Mouse (Mus musculus): Measurements from ENCODE around the gene Csrnp3. TPM values are rescaled to one million over a fixed set of nuclear protein-coding genes. Genes with fewer than 3 reads are reported as not detected.
"Not testable (repeated sequence)": the region's sequence is repeated elsewhere in the genome, so short reads cannot be mapped to it uniquely, and the experiment has no call there.

The Csrnp3 gene
- polyA plus RNA-seq (2012; rRNA removed) = 29.1 and 30.1 TPM in 2 replicates

- peak; percentile 81 to 88 for DNase-seq (ENCODE audit: extremely low spot score in 1 of 2, low spot score in 1 of 2)
Observed at GRCm38 (mm10) chr2:65845551-65845950, at the start of gene Csrnp3. Gene Csrnp3, plus strand, starts transcription at chr2:65845767.

- no peak for DNase-seq (ENCODE audit: extremely low spot score in 1 of 2, low spot score in 1 of 2)
Observed at GRCm38 (mm10) chr2:65801054-65801709, 44.4 kb upstream of the Csrnp3 start.

GRCm38 (mm10) chr2:65806556-65806955 lies 39.0 kb upstream of the Csrnp3 start:
- no peak for DNase-seq (ENCODE audit: extremely low spot score in 1 of 2, low spot score in 1 of 2)

GRCm38 (mm10) chr2:65811203-65811602 lies 34.4 kb upstream of the Csrnp3 start:
- DNase-seq (ENCODE audit: extremely low spot score in 1 of 2, low spot score in 1 of 2) = not testable (repeated sequence)

GRCm38 (mm10) chr2:65818080-65818796 lies 27.3 kb upstream of the Csrnp3 start:
- DNase-seq (ENCODE audit: extremely low spot score in 1 of 2, low spot score in 1 of 2) = peak in 1 of 2 experiments; percentile 39

GRCm38 (mm10) chr2:65820114-65820769 lies 25.3 kb upstream of the Csrnp3 start:
- DNase-seq (ENCODE audit: extremely low spot score in 1 of 2, low spot score in 1 of 2) = no peak

- no peak for DNase-seq (ENCODE audit: extremely low spot score in 1 of 2, low spot score in 1 of 2)
Observed at GRCm38 (mm10) chr2:65826314-65826713, 19.3 kb upstream of the Csrnp3 start.

GRCm38 (mm10) chr2:65826801-65827200 lies 18.8 kb upstream of the Csrnp3 start:
- peak in 1 of 2 experiments; percentile 37 for DNase-seq (ENCODE audit: extremely low spot score in 1 of 2, low spot score in 1 of 2)

- no peak for DNase-seq (ENCODE audit: extremely low spot score in 1 of 2, low spot score in 1 of 2)
Observed at GRCm38 (mm10) chr2:65828699-65829098, 16.9 kb upstream of the Csrnp3 start.

GRCm38 (mm10) chr2:65832738-65833395 lies 12.7 kb upstream of the Csrnp3 start:
- peak in 1 of 2 experiments; percentile 69 for DNase-seq (ENCODE audit: extremely low spot score in 1 of 2, low spot score in 1 of 2)

- no peak for DNase-seq (ENCODE audit: extremely low spot score in 1 of 2, low spot score in 1 of 2)
Observed at GRCm38 (mm10) chr2:65833421-65833820, 12.1 kb upstream of the Csrnp3 start.

- no peak for DNase-seq (ENCODE audit: extremely low spot score in 1 of 2, low spot score in 1 of 2)
Observed at GRCm38 (mm10) chr2:65841606-65842005, 4.0 kb upstream of the Csrnp3 start.

GRCm38 (mm10) chr2:65842356-65842755 lies 3.2 kb upstream of the Csrnp3 start:
- DNase-seq (ENCODE audit: extremely low spot score in 1 of 2, low spot score in 1 of 2) = no peak

- peak in 1 of 2 experiments; percentile 33 for DNase-seq (ENCODE audit: extremely low spot score in 1 of 2, low spot score in 1 of 2)
Observed at GRCm38 (mm10) chr2:65846000-65846755, 611 bp downstream of the Csrnp3 start.

- DNase-seq (ENCODE audit: extremely low spot score in 1 of 2, low spot score in 1 of 2) = peak in 1 of 2 experiments; percentile 43
Observed at GRCm38 (mm10) chr2:65847463-65848110, 2.0 kb downstream of the Csrnp3 start.

GRCm38 (mm10) chr2:65848706-65849105 lies 3.1 kb downstream of the Csrnp3 start:
- peak in 1 of 2 experiments; percentile 40 for DNase-seq (ENCODE audit: extremely low spot score in 1 of 2, low spot score in 1 of 2)

- not testable (repeated sequence) for DNase-seq (ENCODE audit: extremely low spot score in 1 of 2, low spot score in 1 of 2)
Observed at GRCm38 (mm10) chr2:65850282-65850681, 4.7 kb downstream of the Csrnp3 start.

- no peak for DNase-seq (ENCODE audit: extremely low spot score in 1 of 2, low spot score in 1 of 2)
Observed at GRCm38 (mm10) chr2:65856791-65857190, 11.2 kb downstream of the Csrnp3 start.
